Mouse (Mus musculus) ZHBTc4 (cell line): Measurements from ENCODE around the gene Allc.
A peak's percentile ranks its signal among the peaks of the same experiment; 100 is the strongest.

Experiments
- DNase-seq: peaks from one replicate; pipeline ENCODE4 v3.0.0-alpha.2; 2011; ENCODE audit warnings: low read depth, low spot score

Allc gene

GRCm38 (mm10) chr12:28584036-28584435 lies 1.7 kb upstream of the Allc start:
- no peak for DNase-seq

DNA sequence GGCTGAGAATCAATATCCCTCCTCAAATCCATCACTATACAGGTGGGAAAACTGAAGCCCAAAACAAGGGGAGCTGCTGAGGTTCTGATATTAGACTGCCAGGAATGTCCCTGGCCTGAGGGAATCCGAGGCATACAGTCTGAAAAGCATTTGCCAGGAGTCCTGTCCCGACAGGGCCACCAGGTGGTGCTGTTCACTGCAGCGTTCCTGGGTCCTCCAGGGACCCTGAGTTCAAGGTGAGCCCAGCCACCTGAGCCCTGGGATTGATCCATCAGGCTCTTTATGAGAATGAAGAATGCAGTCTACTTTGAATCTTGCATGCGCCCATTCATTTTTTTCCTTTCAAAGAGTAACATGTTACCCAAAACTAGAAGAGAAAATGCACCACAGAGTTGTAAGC lies 3.2 kb downstream of the Allc start:
- peak; percentile 75 for DNase-seq

GRCm38 (mm10) chr12:28578147-28578546 lies 4.2 kb downstream of the Allc start:
- DNase-seq, result no peak

- DNase-seq, result no peak
Observed at GRCm38 (mm10) chr12:28575366-28576070, 6.8 kb downstream of the Allc start.

GRCm38 (mm10) chr12:28572241-28572640 lies 10.1 kb downstream of the Allc start:
- no peak for DNase-seq

GRCm38 (mm10) chr12:28552299-28552698 lies 30.0 kb downstream of the Allc start, which contains the start of gene Dcdc2c:
Dcdc2c (minus strand) TSS chr12:28552399.
- peak; percentile 26 for DNase-seq

GRCm38 (mm10) chr12:28551775-28552174 lies 30.5 kb downstream of the Allc start:
- no peak for DNase-seq

DNA sequence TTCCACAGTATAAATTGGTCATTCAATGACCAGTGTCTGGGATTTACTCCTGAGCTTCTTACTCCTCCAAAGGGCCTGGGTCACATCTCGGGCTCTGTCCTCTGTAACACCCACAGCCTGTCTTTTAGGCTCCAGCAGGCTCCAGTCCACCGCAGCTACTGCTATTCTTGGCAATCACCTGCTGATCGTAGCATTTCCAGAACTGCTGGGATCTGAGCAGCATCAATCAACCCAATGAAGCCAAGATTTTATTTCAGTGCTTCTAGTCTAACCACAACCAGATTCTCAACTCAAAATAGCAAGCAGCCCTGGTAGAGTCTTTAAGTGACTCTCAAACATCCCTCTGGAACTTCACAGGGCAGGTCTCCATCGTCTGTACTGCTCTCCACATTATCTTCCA lies 33.4 kb downstream of the Allc start:
- DNase-seq, result no peak

DNA sequence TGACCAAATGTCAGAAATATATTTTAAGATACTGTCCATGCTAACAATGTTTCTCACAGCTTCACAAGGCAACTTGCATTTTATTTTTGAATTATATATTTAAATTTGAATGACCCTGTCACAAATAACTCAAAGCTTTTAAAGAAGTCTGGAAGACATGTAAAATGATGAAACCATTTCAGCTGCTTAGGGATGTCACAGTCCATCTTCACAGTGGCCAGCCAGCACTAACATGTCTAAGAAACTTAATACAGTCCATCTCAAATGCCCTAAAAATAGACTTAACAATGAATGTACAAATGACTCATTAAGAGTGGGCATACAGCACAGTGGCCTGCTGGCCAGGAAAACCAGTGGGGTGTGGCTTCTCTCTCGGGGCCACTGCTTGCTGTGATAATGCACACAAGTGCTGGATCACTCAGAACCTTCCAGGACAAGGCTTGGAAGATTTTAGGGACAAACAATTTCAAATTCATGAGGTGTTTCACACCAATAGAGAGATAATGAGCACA lies 68.0 kb downstream of the Allc start:
- no peak for DNase-seq

DNA sequence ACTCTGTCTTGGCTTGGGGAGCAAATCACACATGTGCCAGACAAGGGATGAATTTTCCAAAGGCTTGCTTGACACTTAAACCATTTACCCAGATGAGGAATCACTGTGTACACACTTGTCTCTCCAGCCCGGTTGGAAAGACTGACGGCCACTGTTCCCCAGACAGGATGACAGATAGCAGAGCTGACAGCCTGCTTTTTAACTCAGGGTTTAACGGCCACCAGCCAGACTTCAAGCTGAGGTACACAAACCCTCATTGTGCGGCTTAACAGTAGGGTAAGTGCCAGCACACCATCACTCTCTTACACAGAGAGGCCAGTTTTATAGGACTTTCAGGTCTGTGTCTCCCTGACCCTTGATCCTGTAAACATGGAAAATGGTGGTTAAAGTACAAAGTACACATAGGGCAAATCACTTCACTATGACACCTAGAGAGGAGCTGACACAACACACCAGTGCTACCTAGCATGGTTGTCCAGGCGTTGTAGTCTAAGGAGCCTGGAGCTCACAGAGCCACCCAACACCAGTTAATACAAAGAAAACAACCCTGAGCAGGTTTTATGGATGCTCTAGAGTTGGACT lies 72.5 kb downstream of the Allc start:
- no peak for DNase-seq
